Mouse (Mus musculus): ENCODE results near the gene Amh. TPM values are rescaled to one million over a fixed set of nuclear protein-coding genes. Genes with fewer than 3 reads are reported as not detected.

The Amh gene
- not detected for polyA plus RNA-seq (2014; fragmentation: Illumina TruSeq; extraction: RNeasy Lipid Tissue Mini Kit (QIAGEN cat#74804); ENCODE audit: low read depth, low replicate concordance)

GRCm38 (mm10) chr10:80804916-80805315 lies at the start of gene Amh:
Amh (plus strand) TSS chr10:80805243.

GRCm38 (mm10) chr10:80798150-80799006 lies 6.7 kb upstream of the Amh start, which contains the start of the genes Sf3a2 and Plekhj1:
Sf3a2 (plus strand) TSS chr10:80798198.
Plekhj1 (minus strand) TSS chr10:80798626.

GRCm38 (mm10) chr10:80813366-80813765 lies 8.3 kb downstream of the Amh start, which contains the start of gene Jsrp1:
Jsrp1 (minus strand) TSS chr10:80813498.

GRCm38 (mm10) chr10:80826151-80827062 lies 21.4 kb downstream of the Amh start, which contains the start of gene Oaz1:
Oaz1 (plus strand) TSS chr10:80826656.

GRCm38 (mm10) chr10:80843931-80844547 lies 39.0 kb downstream of the Amh start, which contains the start of gene Lingo3:
Lingo3 (minus strand) TSS chr10:80844039.

GRCm38 (mm10) chr10:80854913-80855748 lies 50.1 kb downstream of the Amh start, which contains the start of the genes Lsm7 and Sppl2b:
Lsm7 (minus strand) TSS chr10:80855209.
Sppl2b (plus strand) TSS chr10:80855275.

Other genes with a start within 250 kb of the Amh start
- 0.72 TPM for gene Rexo1, start 243.7 kb upstream of the Amh start, polyA plus RNA-seq (2014; fragmentation: Illumina TruSeq; extraction: RNeasy Lipid Tissue Mini Kit (QIAGEN cat#74804); ENCODE audit: low read depth, low replicate concordance)
- 0.50 TPM for gene Klf16, start 227.9 kb upstream of the Amh start, polyA plus RNA-seq (2014; fragmentation: Illumina TruSeq; extraction: RNeasy Lipid Tissue Mini Kit (QIAGEN cat#74804); ENCODE audit: low read depth, low replicate concordance)
- gene Abhd17a, start 214.9 kb upstream of the Amh start, polyA plus RNA-seq (2014; fragmentation: Illumina TruSeq; extraction: RNeasy Lipid Tissue Mini Kit (QIAGEN cat#74804); ENCODE audit: low read depth, low replicate concordance): not detected
- gene Scamp4, start 202.4 kb upstream of the Amh start, polyA plus RNA-seq (2014; fragmentation: Illumina TruSeq; extraction: RNeasy Lipid Tissue Mini Kit (QIAGEN cat#74804); ENCODE audit: low read depth, low replicate concordance): 1.7 TPM
- not detected for gene Adat3, start 202.4 kb upstream of the Amh start, polyA plus RNA-seq (2014; fragmentation: Illumina TruSeq; extraction: RNeasy Lipid Tissue Mini Kit (QIAGEN cat#74804); ENCODE audit: low read depth, low replicate concordance)
- gene Gm49322, start 199.2 kb upstream of the Amh start, polyA plus RNA-seq (2014; fragmentation: Illumina TruSeq; extraction: RNeasy Lipid Tissue Mini Kit (QIAGEN cat#74804); ENCODE audit: low read depth, low replicate concordance): not detected
- gene Csnk1g2, start 182.4 kb upstream of the Amh start, polyA plus RNA-seq (2014; fragmentation: Illumina TruSeq; extraction: RNeasy Lipid Tissue Mini Kit (QIAGEN cat#74804); ENCODE audit: low read depth, low replicate concordance): 1.4 TPM
- gene Btbd2, start 148.2 kb upstream of the Amh start, polyA plus RNA-seq (2014; fragmentation: Illumina TruSeq; extraction: RNeasy Lipid Tissue Mini Kit (QIAGEN cat#74804); ENCODE audit: low read depth, low replicate concordance): 0.53 TPM
- gene Mknk2, start 127.1 kb upstream of the Amh start, polyA plus RNA-seq (2014; fragmentation: Illumina TruSeq; extraction: RNeasy Lipid Tissue Mini Kit (QIAGEN cat#74804); ENCODE audit: low read depth, low replicate concordance): 3.1 TPM
- 1.0 TPM for gene Mob3a, start 103.3 kb upstream of the Amh start, polyA plus RNA-seq (2014; fragmentation: Illumina TruSeq; extraction: RNeasy Lipid Tissue Mini Kit (QIAGEN cat#74804); ENCODE audit: low read depth, low replicate concordance)
- 2.7 TPM for gene Izumo4, start 103.1 kb upstream of the Amh start, polyA plus RNA-seq (2014; fragmentation: Illumina TruSeq; extraction: RNeasy Lipid Tissue Mini Kit (QIAGEN cat#74804); ENCODE audit: low read depth, low replicate concordance)
- gene Ap3d1, start 63.0 kb upstream of the Amh start, polyA plus RNA-seq (2014; fragmentation: Illumina TruSeq; extraction: RNeasy Lipid Tissue Mini Kit (QIAGEN cat#74804); ENCODE audit: low read depth, low replicate concordance): 7.5 TPM
- 1.1 TPM for gene Dot1l, start 50.0 kb upstream of the Amh start, polyA plus RNA-seq (2014; fragmentation: Illumina TruSeq; extraction: RNeasy Lipid Tissue Mini Kit (QIAGEN cat#74804); ENCODE audit: low read depth, low replicate concordance)
- 1.1 TPM for gene Sf3a2, start 7.0 kb upstream of the Amh start, polyA plus RNA-seq (2014; fragmentation: Illumina TruSeq; extraction: RNeasy Lipid Tissue Mini Kit (QIAGEN cat#74804); ENCODE audit: low read depth, low replicate concordance)
- 5.0 TPM for gene Plekhj1, start 6.6 kb upstream of the Amh start, polyA plus RNA-seq (2014; fragmentation: Illumina TruSeq; extraction: RNeasy Lipid Tissue Mini Kit (QIAGEN cat#74804); ENCODE audit: low read depth, low replicate concordance)
- gene Jsrp1, start 8.3 kb downstream of the Amh start, polyA plus RNA-seq (2014; fragmentation: Illumina TruSeq; extraction: RNeasy Lipid Tissue Mini Kit (QIAGEN cat#74804); ENCODE audit: low read depth, low replicate concordance): not detected
- gene Oaz1, start 21.4 kb downstream of the Amh start, polyA plus RNA-seq (2014; fragmentation: Illumina TruSeq; extraction: RNeasy Lipid Tissue Mini Kit (QIAGEN cat#74804); ENCODE audit: low read depth, low replicate concordance): 152 TPM
- not detected for gene Lingo3, start 38.8 kb downstream of the Amh start, polyA plus RNA-seq (2014; fragmentation: Illumina TruSeq; extraction: RNeasy Lipid Tissue Mini Kit (QIAGEN cat#74804); ENCODE audit: low read depth, low replicate concordance)
- 5.6 TPM for gene Lsm7, start 50.0 kb downstream of the Amh start, polyA plus RNA-seq (2014; fragmentation: Illumina TruSeq; extraction: RNeasy Lipid Tissue Mini Kit (QIAGEN cat#74804); ENCODE audit: low read depth, low replicate concordance)
- 0.58 TPM for gene Sppl2b, start 50.0 kb downstream of the Amh start, polyA plus RNA-seq (2014; fragmentation: Illumina TruSeq; extraction: RNeasy Lipid Tissue Mini Kit (QIAGEN cat#74804); ENCODE audit: low read depth, low replicate concordance)
- gene Tmprss9, start 66.6 kb downstream of the Amh start, polyA plus RNA-seq (2014; fragmentation: Illumina TruSeq; extraction: RNeasy Lipid Tissue Mini Kit (QIAGEN cat#74804); ENCODE audit: low read depth, low replicate concordance): not detected
- 0.45 TPM for gene Timm13, start 95.7 kb downstream of the Amh start, polyA plus RNA-seq (2014; fragmentation: Illumina TruSeq; extraction: RNeasy Lipid Tissue Mini Kit (QIAGEN cat#74804); ENCODE audit: low read depth, low replicate concordance)
- 0.19 TPM for gene Lmnb2, start 113.0 kb downstream of the Amh start, polyA plus RNA-seq (2014; fragmentation: Illumina TruSeq; extraction: RNeasy Lipid Tissue Mini Kit (QIAGEN cat#74804); ENCODE audit: low read depth, low replicate concordance)
- 2.0 TPM for gene Gadd45b, start 124.8 kb downstream of the Amh start, polyA plus RNA-seq (2014; fragmentation: Illumina TruSeq; extraction: RNeasy Lipid Tissue Mini Kit (QIAGEN cat#74804); ENCODE audit: low read depth, low replicate concordance)
- 0.21 TPM for gene Gng7, start 209.7 kb downstream of the Amh start, polyA plus RNA-seq (2014; fragmentation: Illumina TruSeq; extraction: RNeasy Lipid Tissue Mini Kit (QIAGEN cat#74804); ENCODE audit: low read depth, low replicate concordance)
- gene Diras1, start 220.4 kb downstream of the Amh start, polyA plus RNA-seq (2014; fragmentation: Illumina TruSeq; extraction: RNeasy Lipid Tissue Mini Kit (QIAGEN cat#74804); ENCODE audit: low read depth, low replicate concordance): not detected
- 0.29 TPM for gene Slc39a3, start 232.2 kb downstream of the Amh start, polyA plus RNA-seq (2014; fragmentation: Illumina TruSeq; extraction: RNeasy Lipid Tissue Mini Kit (QIAGEN cat#74804); ENCODE audit: low read depth, low replicate concordance)